Mouse (Mus musculus) right cerebral cortex, adult 18-20 months (tissue): Measurements from ENCODE around the gene Best2.

Experiments
- DNase-seq: peaks from one replicate; pipeline ENCODE4 v3.0.0; 2022; ENCODE audit warnings: mixed read lengths

The Best2 gene

DNA sequence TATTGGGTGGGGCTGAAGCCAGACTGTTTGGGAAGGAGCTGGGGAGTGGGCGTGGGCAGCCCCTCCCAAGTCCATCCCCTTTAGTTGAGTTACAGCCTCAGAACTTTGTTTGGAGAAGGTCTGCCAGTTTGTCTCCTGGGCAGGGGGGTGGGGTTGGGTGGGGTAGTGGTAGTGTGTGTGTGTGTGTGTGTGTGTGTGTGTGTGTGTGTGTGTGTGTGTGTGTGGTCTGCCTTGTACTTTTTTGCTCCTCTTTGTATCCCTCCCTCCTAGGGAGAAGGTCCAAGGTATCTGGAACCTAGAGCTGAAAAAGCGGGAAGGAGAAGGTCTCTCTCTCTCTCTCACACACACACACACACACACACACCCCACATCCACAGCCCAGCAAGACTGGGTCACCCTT is at the start of gene Best2:
Best2 (minus strand) TSS at position 101 of the 400 bp plus-strand sequence.
- no peak for DNase-seq

DNA sequence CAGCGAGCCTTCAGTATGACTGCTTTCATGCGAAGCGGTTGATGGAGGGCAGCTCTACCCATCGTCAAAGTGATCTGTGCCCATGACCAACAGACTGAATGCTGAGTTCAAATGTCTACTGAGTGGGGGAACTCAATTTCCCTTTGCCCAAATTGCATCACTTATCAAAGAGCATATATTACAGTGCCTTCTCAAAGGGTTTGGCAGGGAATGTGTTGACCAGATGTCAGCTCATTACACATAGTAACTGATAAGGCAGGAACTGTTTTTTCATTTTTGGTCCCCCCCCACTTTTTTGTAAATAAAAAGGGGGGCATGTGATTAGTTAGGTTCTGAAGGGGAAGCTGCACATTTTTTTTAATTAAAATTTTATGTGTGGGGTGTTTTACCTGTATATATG is 48.3 kb upstream of the Best2 start:
- no peak for DNase-seq

DNA sequence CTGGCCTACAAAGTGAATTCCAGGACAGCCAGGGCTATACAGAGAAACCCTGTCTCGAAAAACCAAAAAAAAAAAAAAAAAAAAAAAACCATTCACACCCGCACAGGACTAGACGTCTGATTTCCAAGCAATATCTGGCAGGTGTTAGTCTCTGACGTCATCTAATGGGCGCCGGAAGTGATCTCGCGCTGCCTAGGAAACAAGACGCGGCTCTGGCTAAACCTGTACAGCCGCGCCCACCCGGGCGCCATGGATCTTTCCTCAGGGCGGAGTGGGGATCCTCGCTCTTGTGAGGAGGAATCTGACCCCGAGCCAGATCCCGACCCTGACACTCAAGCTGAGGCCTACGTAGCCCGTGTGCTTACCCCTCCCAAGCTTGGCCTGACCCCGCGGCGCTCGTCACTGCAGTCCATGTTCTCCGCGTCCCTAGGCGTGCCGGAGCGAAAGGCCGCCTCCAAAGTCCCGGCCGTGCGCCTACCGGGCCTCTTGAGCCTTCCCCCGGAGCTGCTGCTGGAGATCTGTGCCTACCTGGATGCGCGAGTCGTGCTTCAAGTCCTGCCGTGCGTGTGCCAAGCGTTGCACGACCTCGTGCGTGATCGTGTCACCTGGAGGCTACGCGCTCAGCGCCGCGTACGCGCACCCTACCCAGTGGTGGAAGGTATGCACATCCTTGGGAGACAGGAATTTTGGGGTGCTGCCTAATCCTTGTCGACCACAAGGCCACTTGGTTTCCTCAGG is 45.7 kb upstream of the Best2 start, which contains the start of gene Fbxw9:
Fbxw9 (plus strand) TSS at position 177 of the 738 bp plus-strand sequence.
- DNase-seq, result peak; percentile 92

DNA sequence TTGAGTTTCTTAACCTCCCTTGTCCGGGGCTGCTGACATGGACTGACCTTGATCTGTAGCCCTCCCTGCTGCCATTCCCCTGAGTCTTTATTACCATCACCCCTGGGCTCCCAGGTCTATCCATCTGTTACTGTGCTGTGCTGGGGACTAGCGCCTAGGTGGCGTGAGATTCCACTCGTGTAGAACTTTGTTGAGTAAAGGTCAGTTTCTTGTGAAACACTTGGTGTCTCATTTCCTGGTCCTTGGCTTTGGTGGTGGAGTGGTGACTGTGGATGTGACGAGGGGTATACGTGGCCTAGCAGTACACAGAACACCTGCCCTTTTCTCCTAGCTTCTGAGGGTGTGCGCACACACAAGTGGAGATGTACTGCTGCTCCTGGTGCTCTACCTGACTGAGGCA is 43.0 kb upstream of the Best2 start:
- no peak for DNase-seq

DNA sequence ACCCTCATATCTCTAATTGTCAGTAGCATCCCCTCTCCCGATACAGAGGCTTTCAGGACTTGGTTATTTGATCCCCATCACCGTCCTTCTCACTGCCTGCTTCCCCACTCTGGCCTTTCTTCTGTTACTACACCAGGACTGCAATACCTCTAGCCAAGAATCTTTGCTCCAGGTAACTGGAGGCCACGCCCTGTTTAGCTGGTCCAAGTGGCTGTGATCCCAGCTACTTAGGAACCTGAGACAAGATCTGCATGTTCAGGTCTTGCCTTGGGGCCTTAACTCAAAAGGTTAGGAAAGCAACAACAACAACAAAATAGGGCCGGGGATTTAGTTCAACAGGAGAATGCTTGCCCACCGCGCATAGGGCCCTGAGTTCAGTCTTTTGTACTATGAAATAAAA is 29.3 kb upstream of the Best2 start:
- no peak for DNase-seq

DNA sequence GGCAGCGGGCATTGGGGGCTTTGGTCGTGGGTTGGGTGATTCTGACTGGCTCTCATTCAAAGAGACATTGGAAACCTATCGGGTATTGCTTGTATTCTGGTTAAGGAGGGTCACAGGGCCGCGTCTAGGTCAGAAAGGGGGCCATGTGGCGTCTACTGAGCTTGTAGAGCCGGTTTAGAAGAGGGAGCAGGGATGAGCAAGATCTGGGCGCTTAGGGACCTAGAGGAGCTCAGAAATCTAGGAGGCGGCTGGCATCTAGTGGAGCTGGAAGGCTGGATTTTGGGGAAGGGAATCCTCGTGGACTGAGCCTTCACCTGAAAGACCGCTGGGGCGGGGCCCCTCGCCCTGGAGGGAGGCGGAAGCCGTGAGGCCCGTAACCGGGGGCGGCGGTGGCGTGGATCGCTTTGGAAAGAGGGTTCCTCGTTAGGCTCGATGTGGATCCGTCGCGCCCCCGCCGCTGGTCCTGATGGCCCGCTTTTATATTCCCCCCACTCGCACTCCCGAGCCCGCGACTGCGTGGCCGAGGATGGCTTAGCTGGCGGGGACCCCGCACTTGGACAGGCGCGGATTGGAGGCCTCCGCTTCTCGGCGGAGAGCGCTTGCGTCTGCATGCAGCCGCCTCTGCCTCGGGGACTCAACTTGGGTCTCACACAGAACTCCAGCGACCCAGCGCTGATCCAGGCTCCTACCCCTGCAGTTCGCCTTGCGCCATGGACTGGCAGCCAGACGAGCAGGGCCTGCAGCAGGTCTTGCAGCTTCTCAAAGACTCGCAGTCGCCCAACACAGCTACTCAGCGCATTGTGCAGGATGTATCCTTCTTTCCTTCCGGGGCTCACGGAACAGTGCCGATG is 23.6 kb upstream of the Best2 start:
- peak; percentile 56 for DNase-seq

DNA sequence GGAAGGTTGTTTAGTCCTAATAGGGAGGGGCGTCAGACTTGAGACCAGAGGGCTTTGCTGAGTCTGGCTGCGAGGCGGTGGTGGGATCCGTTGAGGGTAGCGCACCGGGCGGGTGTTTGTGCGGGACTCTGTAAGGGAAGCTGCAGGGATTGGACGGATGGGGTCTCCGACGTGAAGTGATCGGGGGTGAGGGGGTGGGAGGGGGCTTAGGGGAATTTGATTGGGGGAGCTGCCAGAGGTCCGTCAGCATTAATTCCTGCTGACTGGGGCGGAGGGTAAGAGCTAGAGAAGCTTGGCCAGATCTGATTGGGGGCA is 23.0 kb upstream of the Best2 start:
- no peak for DNase-seq

DNA sequence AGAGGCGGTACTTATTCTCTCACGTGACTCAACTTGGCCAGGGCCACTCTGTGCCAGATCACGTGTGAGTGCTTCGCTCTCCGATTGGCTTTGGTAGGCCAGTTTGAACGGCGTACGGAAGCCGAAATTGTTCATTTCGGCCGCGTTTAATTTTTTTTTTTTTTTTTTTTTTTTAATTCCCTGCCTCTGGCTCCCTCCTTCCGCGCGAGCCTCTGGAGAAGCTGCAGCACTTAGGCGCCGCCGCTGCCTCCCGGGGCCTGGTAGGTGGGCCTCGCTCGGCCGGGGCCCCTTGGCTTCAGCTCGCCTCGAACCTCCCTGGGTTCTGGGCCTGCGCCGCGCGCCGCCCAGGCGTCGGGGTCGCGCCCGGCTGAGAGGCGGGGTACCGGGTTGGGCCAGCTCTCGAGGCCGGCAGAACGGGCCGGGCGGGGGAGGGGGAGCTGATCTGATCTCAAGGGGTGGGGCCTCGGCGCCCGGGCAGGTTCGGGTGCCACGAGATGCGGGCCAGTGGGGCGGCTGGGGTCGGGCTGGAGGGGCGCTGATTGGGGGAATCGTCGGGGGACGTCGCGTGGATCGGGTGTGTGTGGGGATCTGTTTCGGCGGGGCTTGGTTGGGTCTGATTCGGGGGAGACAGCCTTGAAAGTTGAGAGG is 22.5 kb upstream of the Best2 start, which contains the start of gene Tnpo2:
Tnpo2 (plus strand) TSS at position 198 of the 648 bp plus-strand sequence.
- peak; percentile 94 for DNase-seq

DNA sequence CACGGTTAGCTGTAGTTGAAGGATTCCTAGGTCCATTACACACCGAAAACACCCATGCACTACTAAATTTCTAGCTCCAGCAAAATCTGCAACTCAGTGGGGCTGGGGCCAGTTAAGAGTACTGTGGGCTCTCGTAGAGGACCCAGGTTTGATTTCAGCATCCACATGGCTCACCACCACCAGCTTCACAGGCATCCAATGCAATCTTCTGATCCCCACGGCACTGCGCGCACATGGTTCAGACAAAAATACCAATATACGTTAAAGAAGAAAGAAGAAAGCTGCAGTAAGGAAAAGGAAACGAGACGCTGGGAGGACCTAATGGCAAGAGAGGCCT is 22.0 kb upstream of the Best2 start:
- no peak for DNase-seq

DNA sequence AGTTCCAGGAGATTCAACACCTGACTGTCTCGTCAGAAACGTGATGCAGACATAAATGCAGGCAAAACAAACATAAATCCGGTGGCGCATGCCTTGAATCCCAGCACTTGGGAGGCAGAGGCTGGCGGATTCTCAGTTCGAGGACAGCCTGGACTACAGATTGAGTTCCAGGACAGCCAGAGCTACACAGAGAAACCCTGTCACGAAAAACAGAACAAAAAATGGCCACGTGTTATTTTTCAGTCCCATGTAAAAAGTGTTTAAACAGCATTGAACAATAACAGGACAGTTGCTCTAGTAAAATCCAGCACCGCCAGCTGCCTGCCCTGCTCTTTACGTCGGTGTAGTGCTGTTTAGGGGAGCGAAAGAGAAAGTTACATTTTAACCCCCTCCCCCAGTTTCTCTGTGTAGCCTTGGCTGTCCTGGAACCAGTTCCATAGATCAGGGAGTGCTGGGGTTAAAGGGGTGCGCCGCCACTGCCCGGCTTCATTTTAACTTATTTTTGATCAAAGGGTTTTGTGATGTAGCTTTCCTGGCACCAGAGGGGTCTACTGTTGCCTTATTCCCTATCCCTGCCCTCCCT is 21.5 kb upstream of the Best2 start:
- no peak for DNase-seq

DNA sequence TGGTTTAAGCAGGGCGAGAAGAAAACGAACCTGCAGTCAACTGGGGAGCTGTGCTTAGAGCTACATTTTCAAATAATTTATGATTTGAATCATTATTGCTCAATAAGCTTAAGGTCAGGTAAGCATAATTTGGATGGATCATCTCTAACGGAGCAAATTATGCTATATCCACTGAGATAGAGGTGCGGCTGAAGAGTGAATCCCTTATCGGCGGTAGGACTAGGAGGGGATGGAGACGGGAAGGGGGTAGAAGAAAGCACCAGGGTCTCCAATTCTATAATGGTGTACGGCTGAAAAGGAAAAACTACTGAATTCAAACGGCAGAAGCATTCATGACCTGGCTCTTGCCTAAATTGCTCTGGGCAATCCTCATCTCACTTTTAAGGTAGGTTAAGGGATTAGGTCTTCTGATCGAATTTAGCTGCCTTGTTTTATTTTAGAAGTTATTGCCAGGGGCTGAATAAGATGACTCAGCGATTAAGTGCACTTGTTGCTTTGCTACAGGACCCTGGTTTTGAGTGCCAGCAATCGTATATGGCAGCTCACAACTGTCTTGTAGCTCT is 20.9 kb upstream of the Best2 start:
- DNase-seq, result no peak

DNA sequence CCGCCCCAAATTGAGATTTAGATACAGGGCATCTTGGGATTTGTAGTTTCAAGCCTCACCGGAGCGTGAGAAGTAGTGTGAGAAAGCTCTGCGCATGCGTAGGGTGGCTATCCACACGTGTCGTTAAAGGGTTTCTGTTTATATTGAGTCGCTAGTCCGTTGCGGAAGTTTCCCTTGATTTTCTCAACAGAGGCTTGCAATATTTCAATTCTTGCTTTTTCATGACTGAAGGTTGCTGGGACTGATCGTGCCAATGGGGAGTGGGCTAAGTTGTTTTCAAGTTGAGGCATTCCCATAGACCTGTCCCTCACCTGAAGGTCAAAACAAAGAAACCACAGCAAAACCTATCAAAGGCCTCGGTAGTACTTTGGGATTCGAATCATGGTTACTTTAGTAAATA is 20.4 kb upstream of the Best2 start:
- peak; percentile 70 for DNase-seq

DNA sequence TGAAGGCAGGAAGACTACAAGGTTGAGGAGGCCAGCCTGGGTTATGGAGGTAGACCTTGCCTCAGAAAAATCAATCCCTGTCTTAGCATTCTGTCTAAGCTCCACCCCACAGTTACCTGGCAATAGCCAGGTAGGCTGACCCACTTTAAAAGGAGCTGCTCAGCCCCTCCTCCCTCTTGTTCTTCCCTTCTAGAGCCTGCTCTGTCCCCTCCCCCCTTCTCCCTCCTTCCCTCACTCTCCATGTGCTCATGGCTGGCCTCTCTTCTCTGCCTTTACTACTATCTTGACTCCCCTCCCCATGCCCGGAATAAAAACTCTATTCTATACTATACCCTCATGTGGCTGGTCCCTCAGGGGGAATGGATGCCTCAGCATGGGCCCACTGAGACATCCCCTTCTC is 19.5 kb upstream of the Best2 start:
- no peak for DNase-seq

DNA sequence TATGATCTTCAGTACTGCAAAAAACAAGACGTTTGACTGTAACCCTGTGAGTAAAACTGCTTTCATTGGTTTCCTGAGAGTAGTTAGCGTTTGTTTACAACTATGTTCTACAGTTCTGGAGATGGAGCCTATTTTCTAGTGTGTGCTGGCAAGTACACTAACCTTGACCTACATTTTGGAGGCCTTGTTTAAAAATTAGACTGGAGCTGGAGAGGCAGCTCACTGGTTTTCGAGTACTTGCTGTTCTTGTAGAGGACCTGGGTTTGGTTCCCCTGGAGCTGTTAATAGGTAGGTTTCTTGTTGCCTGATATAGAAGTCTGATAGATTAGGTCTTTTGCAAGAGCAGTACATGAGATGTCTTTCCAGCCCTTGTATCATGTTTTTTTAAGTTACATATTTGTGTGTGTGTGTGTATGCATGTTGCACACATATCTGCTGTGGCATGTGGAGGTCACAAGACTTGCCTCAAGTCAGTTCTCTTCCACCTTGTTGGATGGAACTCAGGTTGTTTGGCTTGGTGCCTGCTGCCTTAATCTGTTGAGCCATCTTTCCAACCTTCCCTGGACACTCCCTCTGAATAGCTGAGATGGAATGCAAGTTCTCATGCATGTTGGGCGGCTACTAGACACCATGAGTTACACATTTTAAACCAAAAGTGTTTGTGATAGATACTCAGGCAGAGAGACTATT is 18.4 kb upstream of the Best2 start:
- no peak for DNase-seq

DNA sequence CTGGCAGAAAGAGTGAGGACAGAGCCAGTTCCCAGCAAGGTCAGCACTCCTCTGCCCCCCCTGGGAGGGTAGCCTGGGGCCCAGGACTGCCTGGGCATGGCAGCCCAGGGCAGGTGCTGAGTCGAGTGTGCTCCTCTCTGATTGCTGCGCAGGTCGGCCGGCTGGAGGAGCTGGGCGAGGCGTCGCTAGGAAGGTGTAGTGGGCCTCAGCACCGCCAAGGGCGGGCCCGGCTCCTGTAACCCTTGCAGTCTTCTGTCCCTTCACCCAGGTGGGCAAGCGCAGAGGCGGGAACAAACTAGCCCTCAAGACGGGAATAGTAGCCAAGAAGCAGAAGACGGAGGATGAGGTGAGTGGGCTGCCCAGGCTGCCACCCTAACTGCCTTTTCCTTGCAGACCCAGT is 14.9 kb upstream of the Best2 start:
- no peak for DNase-seq

DNA sequence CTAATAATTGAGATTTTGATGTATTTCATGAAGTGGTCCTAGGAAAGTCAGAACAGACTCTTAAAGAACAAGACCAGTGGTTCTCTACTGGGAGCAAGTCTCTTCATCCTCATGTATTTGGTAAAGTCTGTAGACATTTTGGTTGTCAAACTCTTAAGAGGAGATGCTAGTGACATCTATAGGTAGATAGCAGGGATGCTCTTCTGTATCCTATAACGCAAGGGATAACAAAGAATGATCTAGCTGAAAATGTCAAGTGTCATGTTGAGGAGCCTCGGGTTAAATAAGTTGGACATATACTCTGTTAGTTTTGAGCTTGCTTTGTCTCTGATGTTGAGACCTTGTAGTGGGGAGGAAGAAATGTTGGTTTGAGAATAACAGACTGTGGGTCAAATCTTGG is 13.6 kb upstream of the Best2 start:
- no peak for DNase-seq

DNA sequence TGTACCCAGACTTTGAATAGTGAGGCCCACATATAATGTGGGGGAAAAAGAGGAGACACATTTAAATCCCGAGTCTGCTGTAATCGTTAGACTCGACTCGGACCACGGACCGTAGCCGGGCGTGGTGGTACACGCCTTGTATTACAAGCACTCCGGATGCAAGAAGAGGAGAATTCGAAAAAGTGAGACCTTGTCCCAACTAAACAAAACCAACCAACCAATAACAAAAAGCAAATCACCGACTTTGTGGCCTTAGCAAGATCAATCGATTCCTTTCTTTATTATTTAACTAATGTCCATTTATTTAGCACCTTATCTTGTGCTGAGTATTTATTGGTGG is 13.2 kb upstream of the Best2 start:
- no peak for DNase-seq

DNA sequence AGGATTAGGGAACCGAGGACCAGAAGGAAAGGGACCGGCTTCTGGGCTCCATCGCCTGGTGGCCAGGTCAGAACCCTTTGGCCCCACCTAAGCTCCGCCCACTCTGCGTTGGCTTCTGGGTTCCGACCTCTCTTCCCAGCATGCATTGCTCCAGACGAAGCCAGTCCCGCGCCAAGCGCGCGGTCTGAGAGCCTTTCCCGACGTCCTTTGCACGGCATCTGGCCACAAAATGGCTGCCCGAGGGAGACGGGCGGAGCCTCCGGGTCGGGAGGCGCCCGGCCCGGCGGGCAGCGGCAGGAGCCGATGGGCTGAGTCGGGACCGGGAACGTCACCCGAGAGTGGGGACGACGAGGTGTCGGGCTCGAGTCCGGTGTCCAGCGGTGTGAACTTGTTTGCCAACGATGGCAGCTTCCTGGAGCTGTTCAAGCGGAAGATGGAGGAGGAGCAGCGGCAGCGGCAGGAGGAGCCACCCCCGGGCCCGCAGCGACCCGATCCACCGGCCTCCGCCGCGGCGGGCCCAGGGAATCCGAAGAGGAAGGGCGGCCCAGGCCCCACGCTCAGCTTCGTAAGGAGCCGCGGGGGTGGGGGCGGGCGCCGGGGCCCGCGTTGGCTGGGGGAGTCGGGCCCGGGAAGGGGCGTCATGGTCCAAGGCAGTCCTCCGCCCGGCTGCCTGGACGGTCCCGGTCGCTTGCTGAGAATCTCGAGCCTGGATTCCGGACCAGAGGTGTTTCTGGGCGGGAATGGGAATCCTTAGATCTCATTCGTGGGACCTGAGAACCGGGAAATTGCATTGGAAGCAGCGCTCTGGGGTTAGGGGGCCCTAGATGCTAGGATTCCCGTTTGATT is 12.6 kb upstream of the Best2 start, which contains the start of gene Trir:
Trir (plus strand) TSS at position 154 of the 846 bp plus-strand sequence.
- DNase-seq, result peak; percentile 96

DNA sequence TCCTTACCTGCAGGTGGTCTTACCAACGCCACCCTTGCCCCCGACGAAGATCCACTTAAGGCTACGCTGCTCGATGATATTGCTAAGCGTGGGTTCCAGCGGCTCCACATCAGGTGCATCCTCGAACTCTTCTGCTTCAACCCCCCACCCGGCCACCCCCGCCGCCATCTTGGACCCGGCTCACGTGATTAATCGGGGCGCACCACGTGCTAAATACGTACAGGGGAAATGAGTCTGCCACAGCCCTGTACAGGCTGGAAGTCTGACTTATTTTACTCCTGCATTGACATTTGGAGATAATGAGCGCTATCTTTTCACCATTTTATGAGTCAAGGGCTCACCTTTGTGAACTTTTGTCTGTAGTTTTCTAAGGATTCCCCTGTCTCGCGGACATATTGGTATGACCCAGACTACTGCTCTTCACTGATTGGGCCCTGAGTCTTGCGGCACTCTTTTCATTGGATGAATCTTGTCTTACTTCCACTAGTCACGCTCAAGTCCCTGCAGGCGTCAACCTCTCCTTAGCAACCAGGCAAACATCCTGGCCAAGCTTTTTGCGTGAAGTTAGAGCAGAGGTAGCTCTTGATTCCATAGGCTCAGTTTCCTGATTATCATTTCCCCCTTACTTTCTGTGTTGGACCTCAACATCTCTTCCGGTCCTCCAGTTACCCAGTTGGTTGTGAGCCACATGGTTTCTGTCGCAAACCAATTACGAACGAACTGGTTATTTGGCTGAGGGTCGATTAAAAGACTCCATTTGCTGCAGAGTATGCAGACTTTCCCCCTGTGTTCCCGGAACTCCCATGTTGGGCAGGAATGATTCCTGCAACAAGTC is 11.0 kb upstream of the Best2 start, which contains the start of gene Asna1:
Asna1 (minus strand) TSS at position 184 of the 835 bp plus-strand sequence.
- DNase-seq, result peak; percentile 89

DNA sequence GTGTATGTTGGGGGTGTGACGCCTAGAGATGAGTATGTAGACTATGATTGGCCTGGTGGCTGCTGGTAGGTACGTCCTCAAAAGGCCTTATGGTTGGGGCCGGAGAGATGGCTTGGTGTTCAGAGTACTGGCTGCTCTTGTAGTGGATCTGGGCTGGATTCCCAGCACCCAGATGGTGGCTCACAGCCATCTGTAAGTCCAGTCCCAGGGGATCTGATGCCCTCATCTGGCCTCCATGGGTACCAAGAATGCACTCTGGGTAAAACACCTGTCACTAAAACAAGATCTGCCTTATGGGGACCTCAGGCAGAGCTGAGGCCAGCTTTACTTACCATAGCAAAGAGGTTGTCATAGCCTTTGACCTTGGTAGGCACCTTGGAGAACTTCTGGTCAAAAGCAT is 9.5 kb upstream of the Best2 start:
- no peak for DNase-seq
